Mouse (Mus musculus) lung, embryonic 14.5 days (tissue): ENCODE data around the gene Tssk1. TPM values are rescaled to one million over a fixed set of nuclear protein-coding genes. Genes with fewer than 3 reads are reported as not detected.

Experiments used
- ATAC-seq: fragments of 200-750 bp; cut with Nextera tagmentation; 2 replicates; pipeline ENCODE4 v1.8.0; 2017; ENCODE audit warnings: mild to moderate bottlenecking, moderate TSS enrichment, moderate library complexity; ENCODE audit not compliant: insufficient read depth
- DNase-seq: peaks from one replicate; pipeline ENCODE4 v3.0.0-alpha.2; 2015
- H3K27ac ChIP-seq: fragments of 300-500 bp; sonication (generic); 2 replicates; pipeline ENCODE4 v1.5.1; 2014; ENCODE audit warnings: low read depth, mild to moderate bottlenecking, moderate library complexity
- H3K27me3 ChIP-seq: fragments of 300-500 bp; sonication (generic); 2 replicates; pipeline ENCODE4 v1.6.1; 2014; ENCODE audit warnings: low read length, control low read depth; ENCODE audit not compliant: insufficient read depth
- H3K36me3 ChIP-seq: fragments of 300-500 bp; sonication (generic); 2 replicates; pipeline ENCODE4 v1.6.1; 2014; ENCODE audit warnings: control low read depth; ENCODE audit not compliant: insufficient read depth
- H3K4me1 ChIP-seq: fragments of 300-500 bp; sonication (generic); 2 replicates; pipeline ENCODE4 v1.6.1; 2014; ENCODE audit warnings: antibody characterized with exemption, control low read depth; ENCODE audit not compliant: insufficient read depth
- H3K4me2 ChIP-seq: fragments of 300-500 bp; sonication (generic); 2 replicates; pipeline ENCODE4 v1.6.1; 2014; ENCODE audit warnings: mild to moderate bottlenecking
- H3K4me3 ChIP-seq: fragments of 300-500 bp; sonication (generic); 2 replicates; pipeline ENCODE4 v1.5.1; 2014; ENCODE audit warnings: low read depth, low read length
- H3K9ac ChIP-seq: fragments of 300-500 bp; sonication (generic); 2 replicates; pipeline ENCODE4 v1.6.1; 2014
- H3K9me3 ChIP-seq: fragments of 300-500 bp; sonication (generic); 2 replicates; pipeline ENCODE4 v1.6.1; 2016; ENCODE audit warnings: low read depth, low read length, control low read depth
- CTCF ChIP-seq: IDR thresholded peaks from 2 replicates; pipeline ENCODE4 v1.5.1; 2016; ENCODE audit warnings: antibody characterized with exemption, low read depth
- WGBS: fragments of 180-500 bp; shearing (Covaris S2); extraction: QIAGEN DNeasy Blood & Tissue Kit; methylation state at CpG from one replicate; pipeline ENCODE4 v1.1.7; 2014; 5-methylcytosine and 5-hydroxymethylcytosine counted together
- polyA plus RNA-seq: library from polyadenylated mRNA; unstranded; fragments of >200 nt; fragmentation: Nextera tagmentation; extraction: Ambion mirVana; gene quantifications from 2 replicates; pipeline ENCODE4 v1.2.1, GENCODE M21; 2014

The Tssk1 gene
- polyA plus RNA-seq: 0.07 and 0.09 TPM in 2 replicates

DNA sequence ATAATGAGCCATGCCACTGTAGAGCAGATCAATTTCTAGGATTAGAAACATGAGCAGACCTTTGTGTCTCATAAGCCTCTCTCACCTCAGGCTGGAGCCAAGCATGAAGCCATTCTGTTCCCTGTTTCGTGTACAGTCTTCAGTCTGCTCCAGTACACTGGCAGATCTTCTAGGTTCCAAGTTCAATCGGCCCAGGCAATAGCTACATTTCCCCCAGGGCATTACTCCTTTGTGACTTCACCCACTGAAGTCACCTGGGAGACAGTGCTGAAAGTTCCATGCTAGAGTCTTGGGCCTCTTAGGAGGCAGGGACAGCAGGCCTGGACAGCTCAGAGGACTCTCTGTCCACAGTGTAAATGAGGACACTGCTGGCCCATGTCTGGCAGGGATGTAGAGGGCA lies at the start of gene Tssk1:
Gene Tssk1 (plus strand): TSS at position 301 of the 400 bp plus-strand sequence.
- H3K4me1 ChIP-seq: peaks cover 7% of the 10 kb centered on the region; the same call in 1 of the 2 replicates
- H3K9ac ChIP-seq: no peak within 1 kb of the TSS
- WGBS: 72% methylated on average over 2 of the region's 2 CpGs
- H3K27me3 ChIP-seq: no peaks in the 10 kb centered on the region
- H3K36me3 ChIP-seq: peaks cover 11% of the 10 kb centered on the region
- no peak within 1 kb of the TSS for H3K27ac ChIP-seq
- ATAC-seq (no peak), DNase-seq (no peak)
- no peak within 1 kb of the TSS for H3K4me2 ChIP-seq
- H3K9me3 ChIP-seq: no peaks in the 10 kb centered on the region
- no peak for TF ChIP-seq CTCF
- H3K4me3 ChIP-seq: no peak within 1 kb of the TSS

DNA sequence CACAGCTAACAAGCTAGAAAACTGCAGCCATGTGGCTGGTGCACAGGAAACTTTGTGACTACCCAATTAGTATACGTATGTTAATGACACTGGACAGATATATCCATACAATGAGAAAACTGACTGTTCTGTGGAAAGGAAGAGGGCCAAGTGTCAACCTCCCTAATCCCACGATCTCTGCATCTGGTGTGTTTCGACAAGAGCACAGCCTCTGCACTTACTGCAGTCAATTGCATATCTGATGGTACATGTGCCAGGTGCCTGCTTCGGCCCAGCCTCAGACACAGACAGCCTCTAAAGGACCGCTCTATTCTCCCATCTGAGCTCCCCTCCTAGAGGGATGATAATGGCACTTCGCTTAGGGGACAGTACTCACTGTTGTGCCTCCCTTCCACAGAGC lies 45.6 kb upstream of the Tssk1 start:
- H3K27ac ChIP-seq: no peak overlapping the region
- no peaks in the 10 kb centered on the region for H3K27me3 ChIP-seq
- WGBS: 96% methylated on average over 6 of the region's 6 CpGs
- H3K4me2 ChIP-seq: no peak overlapping the region
- H3K4me3 ChIP-seq: no peak overlapping the region
- ATAC-seq (no peak), DNase-seq (no peak)
- no peaks in the 10 kb centered on the region for H3K4me1 ChIP-seq
- peaks cover 90% of the 10 kb centered on the region for H3K36me3 ChIP-seq
- TF ChIP-seq CTCF: no peak
- no peaks in the 10 kb centered on the region for H3K9me3 ChIP-seq
- H3K9ac ChIP-seq: no peak overlapping the region

- H3K9ac ChIP-seq: no peak overlapping the region
- TF ChIP-seq CTCF: peak; percentile 86
- H3K27me3 ChIP-seq: no peaks in the 10 kb centered on the region
- peaks cover 88% of the 10 kb centered on the region for H3K36me3 ChIP-seq
- peak; percentile 91 for DNase-seq
- no peak for ATAC-seq
- WGBS: 22% methylated on average over 1 of the region's 1 CpGs
- H3K9me3 ChIP-seq: no peaks in the 10 kb centered on the region
- H3K4me1 ChIP-seq: no peaks in the 10 kb centered on the region
- no peak overlapping the region for H3K4me2 ChIP-seq
- H3K27ac ChIP-seq: no peak overlapping the region
- no peak overlapping the region for H3K4me3 ChIP-seq
These were observed 45.1 kb upstream of the Tssk1 start for GRCm38 (mm10) chr16:17848928-17849327.

DNA sequence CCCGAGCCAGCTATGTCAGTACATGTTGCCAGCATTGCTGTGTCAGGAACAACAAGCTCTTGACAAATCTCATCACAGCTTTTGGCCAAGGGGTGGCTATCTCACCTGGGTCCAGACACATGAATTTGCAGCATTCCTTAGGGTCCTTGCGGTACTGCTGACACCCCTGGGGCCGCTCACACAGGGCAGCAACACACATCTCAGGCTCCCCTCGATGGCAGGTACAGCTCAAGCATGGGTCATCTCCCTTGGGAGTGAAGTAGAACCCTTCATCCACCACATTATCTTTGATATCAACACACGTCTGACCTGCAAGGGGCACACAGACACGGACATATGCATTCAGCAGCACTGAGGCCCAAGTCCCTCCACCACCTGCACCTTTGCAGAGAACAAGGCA lies 44.5 kb upstream of the Tssk1 start:
- no peak overlapping the region for H3K4me2 ChIP-seq
- TF ChIP-seq CTCF: no peak
- DNase-seq (no peak), ATAC-seq (no peak)
- WGBS: 77% methylated on average over 6 of the region's 6 CpGs
- H3K36me3 ChIP-seq: peaks cover 88% of the 10 kb centered on the region
- no peaks in the 10 kb centered on the region for H3K27me3 ChIP-seq
- H3K27ac ChIP-seq: no peak overlapping the region
- H3K4me3 ChIP-seq: no peak overlapping the region
- H3K4me1 ChIP-seq: no peaks in the 10 kb centered on the region
- H3K9ac ChIP-seq: no peak overlapping the region
- H3K9me3 ChIP-seq: no peaks in the 10 kb centered on the region

GRCm38 (mm10) chr16:17851331-17851730 lies 42.7 kb upstream of the Tssk1 start:
- Histone ChIP-seq H3K9me3 (no peaks in the 10 kb centered on the region), H3K4me3 (no peak overlapping the region), H3K27ac (no peak overlapping the region), H3K27me3 (no peaks in the 10 kb centered on the region), H3K4me1 (no peaks in the 10 kb centered on the region), H3K36me3 (peaks cover 87% of the 10 kb centered on the region), H3K4me2 (no peak overlapping the region), H3K9ac (no peak overlapping the region)
- no peak for TF ChIP-seq CTCF
- no peak for ATAC-seq
- WGBS: 93% methylated on average over 5 of the region's 5 CpGs
- no peak for DNase-seq

- TF ChIP-seq CTCF: no peak
- Histone ChIP-seq H3K4me1 (no peaks in the 10 kb centered on the region), H3K4me3 (no peak overlapping the region), H3K9ac (no peak overlapping the region), H3K4me2 (no peak overlapping the region), H3K36me3 (peaks cover 87% of the 10 kb centered on the region), H3K27ac (no peak overlapping the region), H3K27me3 (no peaks in the 10 kb centered on the region), H3K9me3 (no peaks in the 10 kb centered on the region)
- no peak for DNase-seq
- ATAC-seq: no peak
- WGBS: 85% methylated on average over 1 of the region's 1 CpGs
These were observed 42.2 kb upstream of the Tssk1 start for GRCm38 (mm10) chr16:17851860-17852259.

DNA sequence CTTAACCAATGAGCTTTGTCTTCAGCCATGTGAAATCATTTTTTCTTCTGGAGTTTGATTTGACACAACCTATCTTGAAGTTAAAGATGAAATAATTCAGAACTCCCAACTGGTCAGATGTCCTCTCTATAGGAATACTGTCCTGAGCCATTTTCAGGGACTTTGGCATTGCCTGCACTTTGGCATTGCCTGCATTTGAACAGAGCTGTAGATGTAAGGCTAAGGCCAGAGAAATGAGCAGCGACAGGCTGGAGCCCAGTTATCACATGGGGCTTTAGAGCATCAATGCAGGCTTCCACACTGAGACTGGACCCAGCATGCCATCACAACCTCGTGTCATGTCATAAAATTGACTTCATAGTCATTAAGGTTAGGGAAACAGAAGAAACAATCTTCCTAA lies 40.8 kb upstream of the Tssk1 start:
- no peaks in the 10 kb centered on the region for H3K27me3 ChIP-seq
- DNase-seq (no peak), ATAC-seq (no peak)
- H3K4me2 ChIP-seq: no peak overlapping the region
- no peaks in the 10 kb centered on the region for H3K9me3 ChIP-seq
- no peak for TF ChIP-seq CTCF
- no peak overlapping the region for H3K27ac ChIP-seq
- no peak overlapping the region for H3K9ac ChIP-seq
- H3K36me3 ChIP-seq: peaks cover 87% of the 10 kb centered on the region
- no peaks in the 10 kb centered on the region for H3K4me1 ChIP-seq
- WGBS: 86% methylated on average over 2 of the region's 2 CpGs
- no peak overlapping the region for H3K4me3 ChIP-seq

GRCm38 (mm10) chr16:17857157-17857556 lies 36.9 kb upstream of the Tssk1 start:
- Histone ChIP-seq H3K27me3 (no peaks in the 10 kb centered on the region), H3K9ac (no peak overlapping the region), H3K36me3 (peaks cover 79% of the 10 kb centered on the region), H3K4me3 (no peak overlapping the region), H3K27ac (no peak overlapping the region), H3K4me1 (no peaks in the 10 kb centered on the region), H3K9me3 (no peaks in the 10 kb centered on the region), H3K4me2 (no peak overlapping the region)
- no peak for TF ChIP-seq CTCF
- WGBS: 70% methylated on average over 7 of the region's 7 CpGs
- DNase-seq (no peak), ATAC-seq (no peak)
